Mouse (Mus musculus) bone marrow macrophage, adult 2 months (primary cell): ENCODE data around the gene Fgd3.

Experiments
- CTCF ChIP-seq: IDR thresholded peaks from 2 replicates; pipeline ENCODE4 v1.5.1; 2012; ENCODE audit warnings: low read depth, mild to moderate bottlenecking, low read length, moderate library complexity
- POLR2A ChIP-seq: IDR thresholded peaks from 2 replicates; pipeline ENCODE4 v1.6.1; 2012; ENCODE audit warnings: mild to moderate bottlenecking, low read depth, low read length, borderline replicate concordance

DNA sequence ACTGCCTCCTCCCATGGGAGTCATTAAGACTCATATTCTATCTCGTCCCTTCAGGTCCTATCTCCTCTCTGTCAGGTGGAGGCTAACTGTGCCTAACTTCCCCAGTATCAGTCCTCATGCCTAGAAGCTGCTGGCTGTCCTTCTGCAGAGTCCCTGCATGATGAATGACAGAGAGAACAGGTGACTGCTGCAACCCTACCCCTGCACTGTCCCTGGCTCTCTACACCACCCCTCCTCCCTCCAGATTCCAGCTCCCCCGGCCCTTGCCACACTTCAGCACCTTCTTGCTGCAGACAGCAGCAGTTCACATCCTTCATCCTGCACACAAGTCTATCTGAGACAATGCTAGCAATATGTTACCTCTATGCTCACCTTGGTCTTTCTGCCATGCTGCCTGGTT lies 37.9 kb downstream of the Fgd3 start:
- TF ChIP-seq POLR2A: no peak
- no peak for TF ChIP-seq CTCF
